Mouse (Mus musculus): ENCODE data around the gene Scgb2a2. TPM values are rescaled to one million over a fixed set of nuclear protein-coding genes. Genes with fewer than 3 reads are reported as not detected.
"Not testable (repeated sequence)": the region's sequence is repeated elsewhere in the genome, so short reads cannot be mapped to it uniquely, and the experiment has no call there.

Gene Scgb2a2
- polyA plus RNA-seq (2015; fragmentation: Nextera tagmentation; extraction: Ambion mirVana) = not detected in 2 replicates

DNA sequence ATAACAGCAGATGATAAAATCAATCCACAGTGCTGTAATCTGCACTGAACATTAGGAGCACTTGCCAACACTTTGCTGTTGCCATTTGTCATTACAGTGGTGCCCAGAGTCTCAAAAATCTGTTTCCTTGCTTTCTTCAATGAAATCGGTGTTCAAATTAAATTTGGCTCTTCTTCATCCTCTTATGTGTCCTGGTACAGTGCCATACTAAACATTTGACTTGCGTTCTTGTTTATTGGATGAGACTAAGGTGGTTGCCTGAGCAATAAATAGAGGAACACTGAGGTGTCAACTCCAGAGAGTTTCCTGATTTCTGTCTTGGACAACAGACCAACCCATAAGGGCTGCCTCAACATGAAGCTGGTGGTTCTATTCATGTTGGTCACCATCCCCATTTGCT is at the start of gene Scgb2a2:
Gene Scgb2a2 (plus strand): TSS at position 301 of the 400 bp plus-strand sequence.
- Histone ChIP-seq H3K9ac (no peak within 1 kb of the TSS), H3K4me3 (replicated peaks) (no peak within 1 kb of the TSS), H3K27ac (replicated peaks) (no peak within 1 kb of the TSS), H3K36me3 (no peaks in the 10 kb centered on the region), H3K27me3 (no peaks in the 10 kb centered on the region), H3K4me2 (replicated peaks) (no peak within 1 kb of the TSS), H3K9me3 (replicated peaks) (no peaks in the 10 kb centered on the region), H3K4me1 (no peaks in the 10 kb centered on the region)
- no peak for ATAC-seq (ENCODE audit: insufficient number of reproducible peaks, low FRiP score, low TSS enrichment, low read depth)
- WGBS = 83% methylated on average over 2 of the region's 2 CpGs

DNA sequence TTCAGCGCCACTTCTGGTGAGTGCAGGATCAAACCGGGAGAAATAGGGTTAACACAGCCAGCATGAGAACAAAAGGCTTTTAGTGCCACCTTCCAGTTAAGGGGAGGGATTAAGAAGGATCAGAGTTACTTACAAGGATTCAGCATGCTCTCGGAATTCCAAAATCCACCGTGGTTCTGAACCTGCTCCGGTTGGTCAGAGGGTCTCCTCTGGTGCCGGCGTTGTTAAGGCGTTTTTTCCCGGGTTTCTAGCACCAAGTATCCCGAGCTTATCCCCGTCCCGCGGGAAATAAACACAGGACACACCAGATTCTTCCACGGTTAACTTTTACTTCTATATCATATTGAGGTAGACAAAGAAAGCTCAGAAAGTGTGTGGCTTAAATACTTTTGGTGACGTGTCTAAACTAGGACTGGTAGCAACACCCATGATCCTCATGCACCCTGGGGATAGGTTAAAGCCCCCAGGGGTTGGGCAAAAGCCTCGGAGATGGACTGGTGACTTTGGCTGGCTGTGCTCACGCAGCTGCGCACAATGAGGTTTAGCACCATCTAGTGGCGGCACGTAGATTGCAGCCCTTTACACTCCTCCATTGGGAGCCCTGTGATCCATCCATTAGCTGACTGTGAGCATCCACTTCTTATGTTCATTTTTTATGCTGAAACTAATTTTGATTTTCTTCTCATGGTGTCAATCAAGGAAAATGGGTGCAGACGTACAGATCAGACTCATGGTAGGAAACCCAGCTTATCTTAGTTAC is 10.6 kb upstream of the Scgb2a2 start:
- H3K36me3 ChIP-seq; H3K27me3 ChIP-seq; H3K9ac ChIP-seq; H3K4me1 ChIP-seq; H3K9me3 ChIP-seq (replicated peaks); H3K27ac ChIP-seq (replicated peaks); ATAC-seq (ENCODE audit: insufficient number of reproducible peaks, low FRiP score, low TSS enrichment, low read depth): not testable (repeated sequence)
- peak overlapping the region; percentile 40 for H3K4me2 ChIP-seq (replicated peaks)
- peak overlapping the region; percentile 39 for H3K4me3 ChIP-seq (replicated peaks)
- WGBS = 13% methylated on average over 18 of the region's 21 CpGs

DNA sequence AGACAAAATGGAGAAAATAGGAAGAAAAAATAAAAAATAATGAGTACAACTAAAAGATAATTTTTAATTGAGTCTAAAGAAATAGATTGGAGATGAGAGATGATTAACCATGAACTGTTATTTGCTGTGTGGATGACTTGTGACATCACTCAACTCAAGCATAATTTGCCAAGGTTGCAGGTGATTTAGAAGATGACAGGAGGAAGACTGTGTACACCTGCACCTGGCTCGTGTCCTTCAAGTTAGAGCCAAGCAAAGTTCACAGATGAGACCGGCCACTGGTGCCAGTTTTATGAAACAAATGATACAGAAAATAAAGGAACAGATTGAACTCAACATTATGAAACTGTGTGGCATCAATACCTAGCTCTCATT is 10.0 kb upstream of the Scgb2a2 start:
- Histone ChIP-seq H3K36me3 (no peaks in the 10 kb centered on the region), H3K27ac (replicated peaks) (no peak overlapping the region), H3K4me2 (replicated peaks) (no peak overlapping the region), H3K4me3 (replicated peaks) (no peak overlapping the region), H3K9me3 (replicated peaks) (no peaks in the 10 kb centered on the region), H3K9ac (no peak overlapping the region), H3K4me1 (no peaks in the 10 kb centered on the region), H3K27me3 (no peaks in the 10 kb centered on the region)
- 45% methylated on average over 2 of the region's 2 CpGs for WGBS
- no peak for ATAC-seq (ENCODE audit: insufficient number of reproducible peaks, low FRiP score, low TSS enrichment, low read depth)

DNA sequence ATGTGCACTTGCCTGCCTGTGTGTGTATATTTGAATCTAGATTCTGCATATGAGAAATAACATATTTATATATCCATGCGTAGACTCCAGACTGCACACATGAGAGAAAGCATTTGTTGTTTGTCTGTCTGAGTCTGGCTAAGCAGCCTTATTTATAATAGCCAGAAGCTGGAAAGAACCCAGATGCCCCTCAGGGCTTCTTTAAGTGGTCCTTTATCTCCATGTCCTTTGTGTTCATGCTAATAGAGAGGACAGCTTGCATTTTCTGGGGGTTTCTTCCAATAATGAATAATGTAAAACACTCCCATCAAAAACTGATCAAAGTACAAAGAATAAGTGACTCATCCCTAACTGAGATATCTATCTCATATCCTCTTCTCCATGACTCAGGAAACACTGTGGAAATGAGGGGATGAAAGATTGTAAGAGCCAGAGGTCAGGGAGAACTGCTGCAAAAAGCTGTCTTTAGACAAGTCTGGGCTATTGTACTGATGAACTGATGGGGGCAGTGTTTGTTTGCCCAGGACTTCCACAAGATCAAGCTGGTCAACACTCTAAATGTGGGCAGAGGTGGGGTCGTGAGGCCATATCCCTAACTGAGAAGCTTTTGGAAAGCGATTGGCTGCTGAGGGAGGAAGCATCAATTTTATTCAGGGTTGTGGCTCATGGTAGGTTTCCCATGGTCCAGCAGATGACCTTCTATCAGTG is 2.2 kb downstream of the Scgb2a2 start:
- not testable (repeated sequence) for H3K4me3 ChIP-seq (replicated peaks); H3K4me2 ChIP-seq (replicated peaks); H3K27me3 ChIP-seq; H3K27ac ChIP-seq (replicated peaks); H3K36me3 ChIP-seq; ATAC-seq (ENCODE audit: insufficient number of reproducible peaks, low FRiP score, low TSS enrichment, low read depth); H3K9ac ChIP-seq; H3K9me3 ChIP-seq (replicated peaks); H3K4me1 ChIP-seq
- WGBS = 65% methylated on average over 3 of the region's 3 CpGs

DNA sequence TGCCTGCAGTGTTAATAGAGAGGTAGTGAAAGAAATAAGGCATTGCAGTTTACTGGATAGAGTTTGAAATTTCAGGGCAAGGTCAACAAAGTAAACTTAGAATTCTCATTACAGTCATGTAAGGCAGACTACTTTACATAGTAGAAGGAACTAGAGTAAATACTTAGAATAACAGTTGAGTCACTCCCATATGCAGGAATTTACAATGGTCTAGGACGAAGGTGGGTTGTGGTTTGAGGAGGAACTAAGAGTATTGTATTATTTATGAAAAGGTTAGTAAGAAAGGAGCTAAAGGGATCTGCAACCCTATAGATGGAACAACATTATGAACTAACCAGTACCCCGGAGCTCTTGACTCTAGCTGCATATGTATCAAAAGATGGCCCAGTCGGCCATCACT is 13.5 kb downstream of the Scgb2a2 start:
- H3K27ac ChIP-seq (replicated peaks); H3K27me3 ChIP-seq; ATAC-seq (ENCODE audit: insufficient number of reproducible peaks, low FRiP score, low TSS enrichment, low read depth); H3K9ac ChIP-seq; H3K4me1 ChIP-seq; H3K9me3 ChIP-seq (replicated peaks); H3K4me2 ChIP-seq (replicated peaks); H3K36me3 ChIP-seq; H3K4me3 ChIP-seq (replicated peaks): not testable (repeated sequence)
- WGBS = 90% methylated on average over 3 of the region's 3 CpGs

DNA sequence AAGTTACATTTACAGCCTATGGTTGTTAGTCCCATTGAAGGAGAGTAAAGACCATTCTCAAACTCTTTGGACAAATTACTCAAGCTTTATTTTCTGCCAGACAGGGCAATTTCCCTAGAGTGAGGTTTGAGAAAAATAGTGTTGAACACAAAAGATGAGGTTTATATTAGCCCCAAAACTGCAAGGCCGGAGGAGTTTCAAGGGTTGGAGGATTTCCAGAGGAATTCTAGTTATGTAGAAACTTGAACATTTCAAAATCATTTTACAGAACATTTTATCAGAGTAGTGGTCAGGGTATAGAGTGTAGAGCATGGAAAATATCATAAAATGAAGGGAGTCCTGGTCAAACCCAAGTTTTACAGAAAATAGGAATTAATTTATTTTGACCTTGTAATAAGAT is 17.5 kb downstream of the Scgb2a2 start:
- 40% methylated on average over 1 of the region's 1 CpGs for WGBS

DNA sequence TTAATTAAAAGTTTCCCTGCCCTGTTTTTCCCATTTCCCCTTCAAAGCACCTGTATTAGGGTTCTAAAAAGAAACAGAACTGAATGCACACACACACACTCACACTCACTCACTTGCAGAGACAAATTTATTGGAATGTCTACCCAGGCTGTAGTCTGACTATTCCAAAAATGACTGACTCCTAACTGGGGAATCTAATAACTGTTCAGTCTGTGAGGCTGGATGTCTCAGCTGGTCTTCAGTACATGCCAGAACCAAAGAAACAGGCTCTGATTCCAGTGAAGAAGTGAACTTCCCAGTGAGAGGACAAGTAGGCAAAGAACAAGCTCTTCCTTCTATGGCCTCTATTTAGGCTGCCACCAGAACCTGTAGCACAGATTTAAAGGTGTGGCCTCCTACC is 18.1 kb downstream of the Scgb2a2 start:
- Histone ChIP-seq H3K9ac (no peak overlapping the region), H3K4me3 (replicated peaks) (no peak overlapping the region), H3K4me2 (replicated peaks) (no peak overlapping the region), H3K9me3 (replicated peaks) (no peaks in the 10 kb centered on the region), H3K4me1 (no peaks in the 10 kb centered on the region), H3K36me3 (no peaks in the 10 kb centered on the region), H3K27ac (replicated peaks) (no peak overlapping the region), H3K27me3 (no peaks in the 10 kb centered on the region)
- ATAC-seq (ENCODE audit: insufficient number of reproducible peaks, low FRiP score, low TSS enrichment, low read depth) = no peak

More for the DNA sequence above, 17.5 kb downstream of the Scgb2a2 start:
- ATAC-seq (ENCODE audit: insufficient number of reproducible peaks, low FRiP score, low TSS enrichment, low read depth) = no peak
- Histone ChIP-seq H3K9me3 (replicated peaks) (no peaks in the 10 kb centered on the region), H3K27ac (replicated peaks) (no peak overlapping the region), H3K9ac (no peak overlapping the region), H3K4me2 (replicated peaks) (no peak overlapping the region), H3K36me3 (no peaks in the 10 kb centered on the region), H3K4me3 (replicated peaks) (no peak overlapping the region), H3K27me3 (no peaks in the 10 kb centered on the region), H3K4me1 (no peaks in the 10 kb centered on the region)

DNA sequence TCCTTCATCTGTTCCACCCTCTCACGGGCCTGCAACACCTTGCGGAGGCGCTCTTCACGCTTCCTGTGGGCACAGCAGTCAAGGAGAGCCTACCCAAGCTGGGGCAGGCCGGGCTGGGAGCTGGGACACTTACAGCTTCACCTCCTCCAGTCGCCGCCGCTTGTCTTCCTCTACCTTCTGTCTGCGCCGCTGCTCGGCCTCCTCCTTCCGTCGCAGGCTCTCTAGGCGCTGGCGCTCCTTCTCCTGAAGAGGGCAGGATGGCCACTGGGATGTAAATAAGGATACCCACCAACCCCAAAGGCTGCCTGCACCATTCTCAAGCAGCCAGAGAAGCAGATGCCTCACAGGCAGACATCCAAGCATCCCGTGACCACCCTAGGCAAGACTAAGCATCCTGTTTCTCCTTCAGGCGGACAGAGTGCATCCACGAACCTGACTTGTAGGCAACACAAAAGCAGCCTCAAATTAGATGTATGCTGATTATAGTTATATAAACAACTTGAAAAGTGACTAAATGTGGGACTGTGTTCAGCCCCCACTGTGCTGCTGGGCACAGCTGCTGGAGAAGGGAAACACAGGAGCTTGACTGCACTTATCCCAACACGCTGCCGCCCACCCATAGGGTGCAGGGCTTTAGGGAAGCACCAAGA is 30.9 kb downstream of the Scgb2a2 start:
- Histone ChIP-seq H3K4me3 (replicated peaks) (no peak overlapping the region), H3K9me3 (replicated peaks) (no peaks in the 10 kb centered on the region), H3K36me3 (peaks cover 91% of the 10 kb centered on the region), H3K9ac (no peak overlapping the region), H3K27me3 (no peaks in the 10 kb centered on the region), H3K4me2 (replicated peaks) (no peak overlapping the region), H3K27ac (replicated peaks) (no peak overlapping the region), H3K4me1 (no peaks in the 10 kb centered on the region)
- ATAC-seq (ENCODE audit: insufficient number of reproducible peaks, low FRiP score, low TSS enrichment, low read depth) = no peak
- WGBS = 95% methylated on average over 20 of the region's 20 CpGs

DNA sequence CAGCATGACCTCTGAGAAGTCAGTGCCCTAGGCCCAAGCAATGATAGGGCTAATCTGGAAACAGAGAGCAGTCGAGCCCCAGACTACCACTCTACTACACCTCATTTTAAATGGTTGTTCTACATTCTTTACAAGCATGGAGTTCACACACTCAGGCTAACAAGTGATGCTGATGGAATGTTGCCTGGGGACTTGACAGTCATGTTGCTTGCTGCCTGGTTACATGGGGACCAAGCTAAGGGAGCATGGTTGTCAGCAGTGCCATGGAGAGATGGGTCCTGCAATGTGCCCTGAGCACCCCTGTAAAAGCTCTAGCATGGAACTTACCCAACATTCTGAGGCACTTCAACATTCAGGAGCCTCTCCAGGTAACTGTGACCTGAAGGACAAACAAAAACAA is 39.0 kb downstream of the Scgb2a2 start:
- no peak for ATAC-seq (ENCODE audit: insufficient number of reproducible peaks, low FRiP score, low TSS enrichment, low read depth)
- peaks cover 71% of the 10 kb centered on the region for H3K36me3 ChIP-seq
- H3K27ac ChIP-seq (replicated peaks) = no peak overlapping the region
- no peaks in the 10 kb centered on the region for H3K4me1 ChIP-seq
- no peak overlapping the region for H3K4me3 ChIP-seq (replicated peaks)
- H3K9me3 ChIP-seq (replicated peaks) = no peaks in the 10 kb centered on the region
- WGBS = 70% methylated on average over 1 of the region's 1 CpGs
- no peak overlapping the region for H3K4me2 ChIP-seq (replicated peaks)
- H3K9ac ChIP-seq = no peak overlapping the region
- no peaks in the 10 kb centered on the region for H3K27me3 ChIP-seq

DNA sequence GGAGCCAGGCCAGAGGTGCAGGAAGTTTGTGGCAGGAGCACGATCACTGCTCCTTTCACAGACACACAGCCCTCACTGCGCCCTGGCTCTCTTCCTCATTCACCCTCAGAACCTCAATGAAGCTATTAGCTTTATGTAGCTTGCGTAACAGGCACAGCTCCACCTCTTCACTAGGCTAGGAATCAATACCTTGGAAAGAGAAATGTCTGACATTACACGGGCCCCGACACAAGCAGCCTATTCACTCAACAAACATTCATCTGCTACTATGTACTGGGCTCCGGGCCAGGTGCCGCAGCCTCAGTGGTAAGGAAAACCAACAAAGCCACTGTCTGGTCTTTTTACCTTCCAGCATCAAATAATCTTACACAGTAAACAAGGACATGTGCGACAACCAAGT is 39.4 kb downstream of the Scgb2a2 start:
- no peak overlapping the region for H3K4me2 ChIP-seq (replicated peaks)
- ATAC-seq (ENCODE audit: insufficient number of reproducible peaks, low FRiP score, low TSS enrichment, low read depth) = no peak
- 90% methylated on average over 8 of the region's 8 CpGs for WGBS
- H3K27me3 ChIP-seq = no peaks in the 10 kb centered on the region
- no peaks in the 10 kb centered on the region for H3K4me1 ChIP-seq
- H3K9me3 ChIP-seq (replicated peaks) = no peaks in the 10 kb centered on the region
- H3K9ac ChIP-seq = no peak overlapping the region
- peaks cover 71% of the 10 kb centered on the region for H3K36me3 ChIP-seq
- no peak overlapping the region for H3K27ac ChIP-seq (replicated peaks)
- no peak overlapping the region for H3K4me3 ChIP-seq (replicated peaks)

DNA sequence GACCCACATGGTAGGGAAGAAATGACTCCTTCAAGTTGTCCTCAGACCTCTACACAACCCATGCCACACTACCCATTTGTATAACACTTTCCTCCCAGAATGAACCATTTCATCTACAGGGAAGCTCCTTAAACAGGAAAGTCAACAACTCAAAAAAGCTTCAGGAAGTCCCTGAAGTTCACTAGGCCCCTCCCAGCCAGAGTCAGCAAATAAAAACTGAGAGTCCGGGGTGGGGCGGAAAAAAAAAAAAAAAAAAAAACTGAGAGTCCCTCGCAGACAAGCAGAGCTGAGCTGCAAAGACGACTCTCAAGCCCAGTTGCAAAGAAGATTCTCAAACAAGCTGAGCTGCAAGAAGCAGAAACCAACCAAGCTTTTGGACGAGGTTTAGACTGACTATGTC is 48.7 kb downstream of the Scgb2a2 start:
- H3K9me3 ChIP-seq (replicated peaks) = no peaks in the 10 kb centered on the region
- H3K4me3 ChIP-seq (replicated peaks) = no peak overlapping the region
- no peak overlapping the region for H3K9ac ChIP-seq
- no peaks in the 10 kb centered on the region for H3K27me3 ChIP-seq
- H3K4me1 ChIP-seq = peaks cover 24% of the 10 kb centered on the region
- WGBS = 61% methylated on average over 5 of the region's 5 CpGs
- no peak overlapping the region for H3K27ac ChIP-seq (replicated peaks)
- ATAC-seq (ENCODE audit: insufficient number of reproducible peaks, low FRiP score, low TSS enrichment, low read depth) = no peak
- H3K4me2 ChIP-seq (replicated peaks) = no peak overlapping the region
- peaks cover 41% of the 10 kb centered on the region for H3K36me3 ChIP-seq
